Mouse (Mus musculus) CH12F3 (cell line): ENCODE results near the gene Sclt1.

Experiments
- in situ Hi-C: fragments of 300-500 bp; cut with MboI; formaldehyde crosslinking; loops from 2 replicates; pipeline ENCODE4 v1.14.3; 2020; ENCODE audit warnings: low sequenced_read_pairs

Gene Sclt1

GRCm38 (mm10) chr3:41588495-41588894, 153.8 kb downstream of the Sclt1 start:
- in situ Hi-C loops: no loop called here

- in situ Hi-C loops: no loop called here
Measured at GRCm38 (mm10) chr3:41587588-41587987, 154.7 kb downstream of the Sclt1 start.

GRCm38 (mm10) chr3:41586917-41587316, 155.4 kb downstream of the Sclt1 start:
- in situ Hi-C loops: no loop called here

- in situ Hi-C loops: no loop called here
Measured at GRCm38 (mm10) chr3:41586330-41586729, 156.0 kb downstream of the Sclt1 start.

- in situ Hi-C loops: no loop called here
Measured at GRCm38 (mm10) chr3:41585548-41585947, 156.8 kb downstream of the Sclt1 start.

GRCm38 (mm10) chr3:41583621-41584020, 158.7 kb downstream of the Sclt1 start:
- in situ Hi-C loops: no loop called here

- in situ Hi-C loops: no loop called here
Measured at GRCm38 (mm10) chr3:41583092-41583491, 159.2 kb downstream of the Sclt1 start.

- in situ Hi-C loops: no loop called here
Measured at GRCm38 (mm10) chr3:41582256-41582655, 160.1 kb downstream of the Sclt1 start.

- in situ Hi-C loops: no loop called here
Measured at GRCm38 (mm10) chr3:41581436-41581835, 160.9 kb downstream of the Sclt1 start.

GRCm38 (mm10) chr3:41580401-41581323, 161.7 kb downstream of the Sclt1 start:
- in situ Hi-C loops: no loop called here

- in situ Hi-C loops: no loop called here
Measured at GRCm38 (mm10) chr3:41579873-41580272, 162.4 kb downstream of the Sclt1 start.

- in situ Hi-C loops: no loop called here
Measured at GRCm38 (mm10) chr3:41577240-41577639, 165.1 kb downstream of the Sclt1 start.
